Mouse (Mus musculus) CD4-positive, CD25-positive, alpha-beta regulatory T cell, adult 2 months (primary cell): Measurements from ENCODE around the gene Csf2.
"Not testable (repeated sequence)": the region's sequence is repeated elsewhere in the genome, so short reads cannot be mapped to it uniquely, and the experiment has no call there.

ENCODE experiments used
- DNase-seq: peaks from one replicate; pipeline ENCODE4 v3.0.0-alpha.2; 2012; ENCODE audit warnings: low read depth, low spot score

Gene Csf2

GRCm38 (mm10) chr11:54248940-54249717 lies at the start of gene Csf2:
Csf2 (minus strand) TSS chr11:54249667.
- DNase-seq = peak; percentile 27

- peak; percentile 22 for DNase-seq
Measured at GRCm38 (mm10) chr11:54298777-54299176, 49.3 kb upstream of the Csf2 start.

- DNase-seq = not testable (repeated sequence)
Measured at GRCm38 (mm10) chr11:54297471-54297870, 48.0 kb upstream of the Csf2 start.

- DNase-seq = no peak
Measured at GRCm38 (mm10) chr11:54296734-54297133, 47.3 kb upstream of the Csf2 start.

- no peak for DNase-seq
Measured at GRCm38 (mm10) chr11:54295971-54296370, 46.5 kb upstream of the Csf2 start.

GRCm38 (mm10) chr11:54293980-54294807 lies 44.7 kb upstream of the Csf2 start:
- peak; percentile 25 for DNase-seq

- no peak for DNase-seq
Measured at GRCm38 (mm10) chr11:54292163-54292562, 42.7 kb upstream of the Csf2 start.

- DNase-seq = peak; percentile 41
Measured at GRCm38 (mm10) chr11:54287821-54288453, 38.5 kb upstream of the Csf2 start.

- DNase-seq = no peak
Measured at GRCm38 (mm10) chr11:54271437-54271949, 22.0 kb upstream of the Csf2 start.

GRCm38 (mm10) chr11:54269191-54269896 lies 19.9 kb upstream of the Csf2 start:
- no peak for DNase-seq

GRCm38 (mm10) chr11:54267177-54267576 lies 17.7 kb upstream of the Csf2 start, which contains the start of gene Il3:
Il3 (minus strand) TSS chr11:54267277.
- no peak for DNase-seq

GRCm38 (mm10) chr11:54264542-54264941 lies 15.1 kb upstream of the Csf2 start:
- DNase-seq = peak; percentile 83

- DNase-seq = peak; percentile 42
Measured at GRCm38 (mm10) chr11:54263405-54264031, 14.1 kb upstream of the Csf2 start.

GRCm38 (mm10) chr11:54256624-54257376 lies 7.3 kb upstream of the Csf2 start:
- DNase-seq = peak; percentile 86

GRCm38 (mm10) chr11:54254114-54254513 lies 4.6 kb upstream of the Csf2 start:
- peak; percentile 48 for DNase-seq

GRCm38 (mm10) chr11:54250575-54250974 lies 1.1 kb upstream of the Csf2 start:
- no peak for DNase-seq

- DNase-seq = no peak
Measured at GRCm38 (mm10) chr11:54249748-54250147, 281 bp upstream of the Csf2 start.

GRCm38 (mm10) chr11:54247251-54247950 lies 2.1 kb downstream of the Csf2 start:
- DNase-seq = no peak

- no peak for DNase-seq
Measured at GRCm38 (mm10) chr11:54244465-54244864, 5.0 kb downstream of the Csf2 start.
